Mouse (Mus musculus) Patski (cell line): ENCODE measurements at regions not wholly inside any gene's neighbourhood (a gene's known extent, or its start where the extent isn't known, plus 50 kb on each side); places are given as distances from the start of the nearest gene placed in this dataset.
"Not testable (repeated sequence)": the region's sequence is repeated elsewhere in the genome, so short reads cannot be mapped to it uniquely, and the experiment has no call there.

Experiments
- ATAC-seq: fragments of 100-300 bp; one replicate; pipeline ENCODE4 v1.8.0; 2021
- CTCF ChIA-PET: fragments of 350-600 bp; sonication (Branson Sonifier 250); formaldehyde crosslinking; loops from one replicate; lab custom pipeline; 2022; ENCODE audit warnings: inconsistent platforms; lab: Charles Lee
- POLR2A ChIA-PET: fragments of 350-600 bp; sonication (Branson Sonifier 250); formaldehyde crosslinking; loops from one replicate; lab custom pipeline; 2022; ENCODE audit warnings: antibody characterized with exemption, inconsistent platforms; lab: Charles Lee
- DNase-seq: peaks from one replicate; pipeline ENCODE4 v3.0.0-alpha.2; 2011; ENCODE audit warnings: low read depth, low spot score
- H3K27me3 ChIP-seq: fragments of 371-371 bp; one replicate; pipeline ENCODE4 v1.5.1; 2021
- CTCF ChIP-seq: fragments of 100-300 bp; IDR thresholded peaks from one replicate; pipeline ENCODE4 v1.5.1; 2021
- in situ Hi-C: fragments of 300-500 bp; cut with MboI; formaldehyde crosslinking; loops from 3 replicates; pipeline ENCODE4 v1.11.1; 2018; ENCODE audit warnings: low pct_unique_long_range_greater_than_20kb, mixed read lengths

GRCm38 (mm10) chr17:94866630-94867029 lies 116.8 kb upstream of the Mettl4 start:
- no peaks in the 10 kb centered on the region for H3K27me3 ChIP-seq
- in situ Hi-C loops: no loop called here
- no peak for TF ChIP-seq CTCF
- DNase-seq (no peak), ATAC-seq (no peak)
- CTCF ChIA-PET: no interaction called here
- POLR2A ChIA-PET: no interaction called here

GRCm38 (mm10) chr17:94864531-94865318 lies 114.9 kb upstream of the Mettl4 start:
- POLR2A ChIA-PET, CTCF ChIA-PET, H3K27me3 ChIP-seq, DNase-seq, in situ Hi-C loops: not testable (repeated sequence)
- ATAC-seq: peak; percentile 100

- in situ Hi-C loops, POLR2A ChIA-PET, CTCF ChIA-PET, DNase-seq, H3K27me3 ChIP-seq, ATAC-seq: not testable (repeated sequence)
Measured at GRCm38 (mm10) chr17:94854698-94855097, 104.9 kb upstream of the Mettl4 start.

- DNase-seq: peak; percentile 49
Measured at GRCm38 (mm10) chr17:94834446-94835117, 84.8 kb upstream of the Mettl4 start.

GRCm38 (mm10) chr17:94834067-94834445 lies 84.2 kb upstream of the Mettl4 start:
- ATAC-seq, CTCF ChIA-PET, DNase-seq, in situ Hi-C loops, H3K27me3 ChIP-seq: not testable (repeated sequence)
- POLR2A ChIA-PET: interaction anchor here (1.5 kb wide), 1 partner anchor 14 kb away, joined by 3 read pairs; no protein-coding TSS in a partner anchor

More at GRCm38 (mm10) chr17:94834446-94835117, 84.8 kb upstream of the Mettl4 start:
- POLR2A ChIA-PET: interaction anchor here (1.5 kb wide), 1 partner anchor 15 kb away, joined by 3 read pairs; no protein-coding TSS in a partner anchor
- CTCF ChIA-PET: interaction anchor here (0.6 kb wide), 1 partner anchor 27 kb away, joined by 3 read pairs; no protein-coding TSS in a partner anchor
- ATAC-seq: peak; percentile 98
- in situ Hi-C loops: no loop called here
- TF ChIP-seq CTCF: no peak
- H3K27me3 ChIP-seq: no peaks in the 10 kb centered on the region

GRCm38 (mm10) chr17:94826415-94826814 lies 76.6 kb upstream of the Mettl4 start:
- in situ Hi-C loops, POLR2A ChIA-PET, CTCF ChIA-PET: not testable (repeated sequence)

GRCm38 (mm10) chr17:94808758-94809157 lies 58.9 kb upstream of the Mettl4 start:
- TF ChIP-seq CTCF: no peak
- in situ Hi-C loops: no loop called here
- ChIA-PET POLR2A (no interaction called here), CTCF (no interaction called here)
- H3K27me3 ChIP-seq: no peaks in the 10 kb centered on the region
- ATAC-seq (no peak), DNase-seq (no peak)

More at GRCm38 (mm10) chr17:94826415-94826814, 76.6 kb upstream of the Mettl4 start:
- ATAC-seq, H3K27me3 ChIP-seq, DNase-seq: not testable (repeated sequence)
